Mouse (Mus musculus) spleen, postnatal 10 days (tissue): Measurements from ENCODE around the gene Gm5483.
"Not testable (repeated sequence)": the region's sequence is repeated elsewhere in the genome, so short reads cannot be mapped to it uniquely, and the experiment has no call there.

Experiments
- DNase-seq, 2 experiments: peaks; one replicate each; pipeline ENCODE4 v3.0.0; 2021 to 2022; ENCODE audit warnings: low spot score in 2 of 2

The Gm5483 gene

DNA sequence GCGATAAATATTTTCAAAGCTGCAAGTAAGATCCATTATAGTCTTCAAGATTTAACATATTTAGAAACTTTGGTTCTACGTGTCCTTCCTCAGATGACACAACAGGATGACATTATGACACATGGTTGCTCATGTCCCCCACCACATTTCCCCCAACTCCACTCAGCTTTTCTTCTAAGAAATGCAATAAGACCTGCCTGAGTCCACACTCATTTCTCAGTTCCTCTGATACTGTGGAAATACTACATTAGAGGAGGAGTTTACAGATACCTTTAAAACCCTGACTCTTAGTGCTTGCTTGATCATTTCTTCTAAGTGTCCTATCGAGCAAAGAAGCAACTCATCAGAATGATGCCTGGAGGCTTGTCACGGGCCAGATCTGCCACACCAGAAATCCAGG lies at the start of gene Gm5483:
Gm5483 (plus strand) TSS at position 301 of the 400 bp plus-strand sequence.
- DNase-seq = not testable (repeated sequence)

GRCm38 (mm10) chr16:36138201-36138600 lies 45.8 kb upstream of the Gm5483 start:
- DNase-seq = no peak

GRCm38 (mm10) chr16:36156402-36156975 lies 27.5 kb upstream of the Gm5483 start, which contains the start of gene Stfa2l1:
Stfa2l1 (plus strand) TSS chr16:36156811.
- no peak for DNase-seq

GRCm38 (mm10) chr16:36167841-36168240 lies 16.2 kb upstream of the Gm5483 start:
- DNase-seq = not testable (repeated sequence)

- no peak for DNase-seq
Observed at GRCm38 (mm10) chr16:36176108-36176507, 7.9 kb upstream of the Gm5483 start.

GRCm38 (mm10) chr16:36179910-36180309 lies 4.1 kb upstream of the Gm5483 start:
- no peak for DNase-seq

DNA sequence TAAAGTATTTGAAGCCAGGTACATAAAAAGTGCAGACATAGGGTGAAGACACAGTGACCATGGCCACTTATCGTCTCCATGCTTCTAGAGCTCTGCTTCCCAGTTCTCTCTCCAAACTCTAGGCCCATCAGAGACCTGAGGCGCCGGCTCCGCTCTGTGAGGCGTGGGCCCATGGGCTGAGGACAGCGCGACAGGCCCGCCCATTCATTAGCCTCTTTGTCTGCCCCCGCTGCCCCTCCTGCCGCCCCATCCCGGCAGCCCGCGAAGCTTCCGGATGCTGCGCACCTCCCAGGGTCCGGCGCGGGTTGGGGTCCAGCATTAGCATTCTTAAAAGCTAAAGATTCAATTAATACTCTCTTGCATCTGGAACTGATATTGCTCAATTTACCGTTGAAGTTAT lies 15.2 kb downstream of the Gm5483 start:
- no peak for DNase-seq

DNA sequence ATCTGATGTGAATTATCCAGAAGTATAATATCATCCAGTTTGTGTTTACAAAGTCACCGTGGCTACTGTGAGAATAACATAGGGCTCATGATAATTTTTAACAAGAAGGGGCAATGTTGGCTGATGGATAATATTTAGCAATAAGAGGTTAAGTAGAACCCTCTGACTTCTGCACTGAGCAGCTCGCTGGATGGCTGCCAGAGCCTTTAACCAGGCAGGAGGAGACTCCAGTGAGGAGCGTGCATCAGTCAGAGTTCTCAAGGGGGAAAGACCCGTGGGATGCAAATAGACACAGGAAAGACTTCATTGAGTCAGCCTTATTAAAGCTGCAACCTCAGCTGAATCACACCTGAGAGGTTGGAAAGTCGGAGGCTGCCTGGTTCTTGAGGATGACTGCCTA lies 19.8 kb downstream of the Gm5483 start:
- DNase-seq = no peak

GRCm38 (mm10) chr16:36205684-36206083 lies 21.7 kb downstream of the Gm5483 start:
- not testable (repeated sequence) for DNase-seq

DNA sequence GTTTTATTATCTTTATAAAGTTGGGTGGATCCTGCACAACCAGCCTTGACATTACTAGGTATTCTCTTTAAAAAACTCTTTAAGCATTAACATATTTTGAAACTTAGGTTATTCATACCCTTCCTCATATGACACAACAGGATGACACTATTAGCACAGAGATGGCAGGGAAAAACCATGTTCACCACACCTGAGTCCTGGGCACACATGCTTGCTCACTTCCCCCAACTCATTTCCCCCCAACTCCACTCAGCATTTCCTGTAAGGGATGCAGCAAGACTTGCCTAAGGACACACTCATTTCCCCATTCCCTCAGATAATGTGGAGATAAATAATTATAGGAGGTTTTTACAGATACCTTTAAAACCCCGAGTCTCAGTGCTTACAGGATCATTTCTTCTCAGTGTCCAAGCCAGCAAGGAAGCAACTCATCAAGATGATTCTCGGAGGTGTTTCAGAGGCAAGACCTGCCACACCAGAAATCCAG lies 26.0 kb downstream of the Gm5483 start, which contains the start of gene Gm5416:
Gm5416 (plus strand) TSS at position 437 of the 487 bp plus-strand sequence.
- DNase-seq = no peak

GRCm38 (mm10) chr16:36221168-36221567 lies 37.2 kb downstream of the Gm5483 start, which contains the start of gene 2010005H15Rik:
2010005H15Rik (plus strand) TSS chr16:36221468.
- DNase-seq = not testable (repeated sequence)
